Mouse (Mus musculus): Measurements from ENCODE around the gene Pacrg. TPM values are rescaled to one million over a fixed set of nuclear protein-coding genes. Genes with fewer than 3 reads are reported as not detected.

Pacrg gene
- polyA plus RNA-seq, 1 experiment, result 264 TPM

GRCm38 (mm10) chr17:10390232-10391172 is 449.6 kb downstream of the Pacrg start:
- Histone ChIP-seq H3K36me3 (ENCODE audit: control insufficient read depth, insufficient read depth, low read length) (no peaks in the 10 kb centered on the region), H3K27me3 (ENCODE audit: control insufficient read depth, insufficient read depth, low read length) (no peaks in the 10 kb centered on the region), H3K27ac (ENCODE audit: control insufficient read depth, insufficient read depth, low read depth, low read length) (peak overlapping the region; percentile 27), H3K4me3 (ENCODE audit: control insufficient read depth, low read depth, low read length) (no peak overlapping the region), H3K4me1 (ENCODE audit: control insufficient read depth, insufficient read depth, low read length) (peaks cover 11% of the 10 kb centered on the region)
- TF ChIP-seq POLR2A (IDR thresholded peaks at IDR 0.05; ENCODE audit: control insufficient read depth, low read depth, low read length) (no peak), CTCF (IDR thresholded peaks at IDR 0.05; ENCODE audit: control insufficient read depth, insufficient read depth, insufficient replicate concordance, low read depth, low read length) (no peak)

GRCm38 (mm10) chr17:10389740-10390139 is 450.4 kb downstream of the Pacrg start:
- H3K36me3 ChIP-seq (ENCODE audit: control insufficient read depth, insufficient read depth, low read length), result no peaks in the 10 kb centered on the region
- H3K4me3 ChIP-seq (ENCODE audit: control insufficient read depth, low read depth, low read length), result no peak overlapping the region
- TF ChIP-seq POLR2A (IDR thresholded peaks at IDR 0.05; ENCODE audit: control insufficient read depth, low read depth, low read length), result no peak
- TF ChIP-seq CTCF (IDR thresholded peaks at IDR 0.05; ENCODE audit: control insufficient read depth, insufficient read depth, insufficient replicate concordance, low read depth, low read length), result no peak
- no peaks in the 10 kb centered on the region for H3K27me3 ChIP-seq (ENCODE audit: control insufficient read depth, insufficient read depth, low read length)
- no peak overlapping the region for H3K27ac ChIP-seq (ENCODE audit: control insufficient read depth, insufficient read depth, low read depth, low read length)
- peaks cover 11% of the 10 kb centered on the region for H3K4me1 ChIP-seq (ENCODE audit: control insufficient read depth, insufficient read depth, low read length)

GRCm38 (mm10) chr17:10386548-10386947 is 453.6 kb downstream of the Pacrg start:
- H3K4me3 ChIP-seq (ENCODE audit: control insufficient read depth, low read depth, low read length), result no peak overlapping the region
- H3K27ac ChIP-seq (ENCODE audit: control insufficient read depth, insufficient read depth, low read depth, low read length), result no peak overlapping the region
- peaks cover 11% of the 10 kb centered on the region for H3K4me1 ChIP-seq (ENCODE audit: control insufficient read depth, insufficient read depth, low read length)
- H3K27me3 ChIP-seq (ENCODE audit: control insufficient read depth, insufficient read depth, low read length), result no peaks in the 10 kb centered on the region
- TF ChIP-seq POLR2A (IDR thresholded peaks at IDR 0.05; ENCODE audit: control insufficient read depth, low read depth, low read length), result no peak
- no peak for TF ChIP-seq CTCF (IDR thresholded peaks at IDR 0.05; ENCODE audit: control insufficient read depth, insufficient read depth, insufficient replicate concordance, low read depth, low read length)
- H3K36me3 ChIP-seq (ENCODE audit: control insufficient read depth, insufficient read depth, low read length), result no peaks in the 10 kb centered on the region

GRCm38 (mm10) chr17:10383406-10383805 is 456.7 kb downstream of the Pacrg start:
- no peaks in the 10 kb centered on the region for H3K36me3 ChIP-seq (ENCODE audit: control insufficient read depth, insufficient read depth, low read length)
- no peaks in the 10 kb centered on the region for H3K27me3 ChIP-seq (ENCODE audit: control insufficient read depth, insufficient read depth, low read length)
- no peak overlapping the region for H3K27ac ChIP-seq (ENCODE audit: control insufficient read depth, insufficient read depth, low read depth, low read length)
- no peak overlapping the region for H3K4me3 ChIP-seq (ENCODE audit: control insufficient read depth, low read depth, low read length)
- TF ChIP-seq POLR2A (IDR thresholded peaks at IDR 0.05; ENCODE audit: control insufficient read depth, low read depth, low read length) (no peak), CTCF (IDR thresholded peaks at IDR 0.05; ENCODE audit: control insufficient read depth, insufficient read depth, insufficient replicate concordance, low read depth, low read length) (no peak)
- no peaks in the 10 kb centered on the region; the same call in 1 of the 2 replicates for H3K4me1 ChIP-seq (ENCODE audit: control insufficient read depth, insufficient read depth, low read length)

GRCm38 (mm10) chr17:10378467-10379175 is 461.5 kb downstream of the Pacrg start:
- Histone ChIP-seq H3K27me3 (ENCODE audit: control insufficient read depth, insufficient read depth, low read length) (no peaks in the 10 kb centered on the region), H3K4me3 (ENCODE audit: control insufficient read depth, low read depth, low read length) (no peak overlapping the region), H3K4me1 (ENCODE audit: control insufficient read depth, insufficient read depth, low read length) (no peaks in the 10 kb centered on the region), H3K27ac (ENCODE audit: control insufficient read depth, insufficient read depth, low read depth, low read length) (no peak overlapping the region), H3K36me3 (ENCODE audit: control insufficient read depth, insufficient read depth, low read length) (no peaks in the 10 kb centered on the region)
- no peak for TF ChIP-seq POLR2A (IDR thresholded peaks at IDR 0.05; ENCODE audit: control insufficient read depth, low read depth, low read length)
- TF ChIP-seq CTCF (IDR thresholded peaks at IDR 0.05; ENCODE audit: control insufficient read depth, insufficient read depth, insufficient replicate concordance, low read depth, low read length), result no peak

GRCm38 (mm10) chr17:10377606-10378005 is 462.5 kb downstream of the Pacrg start:
- Histone ChIP-seq H3K27ac (ENCODE audit: control insufficient read depth, insufficient read depth, low read depth, low read length) (no peak overlapping the region), H3K4me1 (ENCODE audit: control insufficient read depth, insufficient read depth, low read length) (no peaks in the 10 kb centered on the region; the same call in 1 of the 2 replicates), H3K27me3 (ENCODE audit: control insufficient read depth, insufficient read depth, low read length) (no peaks in the 10 kb centered on the region), H3K36me3 (ENCODE audit: control insufficient read depth, insufficient read depth, low read length) (no peaks in the 10 kb centered on the region), H3K4me3 (ENCODE audit: control insufficient read depth, low read depth, low read length) (no peak overlapping the region)
- TF ChIP-seq CTCF (IDR thresholded peaks at IDR 0.05; ENCODE audit: control insufficient read depth, insufficient read depth, insufficient replicate concordance, low read depth, low read length) (no peak), POLR2A (IDR thresholded peaks at IDR 0.05; ENCODE audit: control insufficient read depth, low read depth, low read length) (no peak)

- no peaks in the 10 kb centered on the region for H3K27me3 ChIP-seq (ENCODE audit: control insufficient read depth, insufficient read depth, low read length)
- TF ChIP-seq CTCF (IDR thresholded peaks at IDR 0.05; ENCODE audit: control insufficient read depth, insufficient read depth, insufficient replicate concordance, low read depth, low read length) (no peak), POLR2A (IDR thresholded peaks at IDR 0.05; ENCODE audit: control insufficient read depth, low read depth, low read length) (0 out of 2 replicates have a peak, but pooled peaks have one; percentile 19)
- H3K27ac ChIP-seq (ENCODE audit: control insufficient read depth, insufficient read depth, low read depth, low read length), result no peak overlapping the region
- no peaks in the 10 kb centered on the region for H3K36me3 ChIP-seq (ENCODE audit: control insufficient read depth, insufficient read depth, low read length)
- no peaks in the 10 kb centered on the region; the same call in 1 of the 2 replicates for H3K4me1 ChIP-seq (ENCODE audit: control insufficient read depth, insufficient read depth, low read length)
- H3K4me3 ChIP-seq (ENCODE audit: control insufficient read depth, low read depth, low read length), result no peak overlapping the region
Measured at GRCm38 (mm10) chr17:10374316-10374715, 465.8 kb downstream of the Pacrg start.
